Mouse (Mus musculus): Measurements from ENCODE around the gene Pdxp.

- peak; percentile 90 for TF ChIP-seq CTCF (IDR thresholded peaks at IDR 0.05; ENCODE audit: low read depth)
- TF ChIP-seq EP300 (optimal IDR thresholded peaks at IDR 0.05), result no peak
These were observed 17.9 kb downstream of the Pdxp start for GRCm38 (mm10) chr15:78931577-78931976.
